Mouse (Mus musculus) ovary, adult 18-20 months (tissue): ENCODE measurements around the gene Gm20388.

Experiments used
- DNase-seq: peaks from one replicate; pipeline ENCODE4 v3.0.0; 2022; ENCODE audit warnings: low spot score, mixed read lengths

Gm20388 gene

GRCm38 (mm10) chr8:120510863-120511457 is 600.3 kb downstream of the Gm20388 start:
- no peak for DNase-seq

- DNase-seq, result no peak
Measured at GRCm38 (mm10) chr8:120511737-120512136, 601.1 kb downstream of the Gm20388 start.

DNA sequence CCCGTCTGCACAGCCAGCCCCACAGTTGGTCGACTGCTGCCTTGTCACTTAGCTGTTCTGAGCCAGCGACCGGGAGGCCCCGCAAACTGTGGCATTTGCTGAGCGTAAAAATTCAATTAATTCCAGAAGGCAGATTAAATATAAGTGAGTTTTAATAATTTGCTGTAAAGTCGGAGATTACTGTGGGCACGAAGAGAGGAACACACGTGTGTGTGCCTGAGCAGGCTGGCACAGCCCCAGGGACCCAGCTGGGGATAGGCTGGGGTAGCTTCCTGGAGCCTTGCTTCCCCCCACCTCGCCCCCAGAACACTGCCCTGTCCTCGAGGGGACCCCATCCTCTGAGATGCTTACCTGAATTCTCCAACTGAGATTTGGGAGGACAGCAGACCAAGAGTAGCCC is 601.7 kb downstream of the Gm20388 start:
- DNase-seq, result no peak

GRCm38 (mm10) chr8:120513145-120513544 is 602.5 kb downstream of the Gm20388 start:
- DNase-seq, result no peak

DNA sequence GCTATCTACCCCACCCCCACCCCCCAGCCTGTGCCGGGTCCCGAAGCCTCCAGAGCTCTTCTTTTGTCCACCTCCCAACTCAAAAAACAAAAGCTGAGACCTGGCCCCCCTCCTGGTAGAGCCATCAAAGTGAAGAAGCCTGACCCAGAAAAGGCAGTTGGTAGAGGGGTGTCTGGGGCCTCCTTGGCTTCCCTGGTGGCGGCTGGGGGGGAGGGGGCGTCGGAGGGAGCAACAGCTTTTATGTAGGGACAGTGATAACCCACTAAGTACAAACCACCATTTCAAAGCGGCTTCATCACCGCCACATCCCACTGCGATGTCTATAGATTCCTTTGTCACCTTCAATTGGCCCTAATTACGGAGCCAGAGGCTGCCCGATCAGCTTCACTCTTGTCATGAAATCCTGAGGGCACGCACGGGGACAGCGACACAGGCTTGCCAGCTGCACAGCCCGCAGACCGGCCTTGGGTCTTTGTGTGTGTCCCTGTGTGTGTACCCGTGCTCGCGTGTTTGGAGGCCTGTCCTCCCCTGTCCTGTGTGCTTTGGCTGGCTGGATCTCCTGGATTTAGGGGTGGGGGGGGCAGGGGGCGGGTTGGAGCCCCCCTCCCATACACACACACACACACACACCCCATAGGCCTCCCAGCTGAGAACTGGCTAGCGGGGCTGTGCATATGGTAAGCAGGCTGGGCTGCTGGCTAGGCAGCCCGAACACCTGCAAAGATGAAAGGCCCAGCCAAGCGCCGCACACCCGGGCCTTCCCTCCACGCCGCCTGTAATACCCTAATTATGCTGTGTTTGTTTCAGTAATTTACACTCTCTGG is 603.2 kb downstream of the Gm20388 start:
- DNase-seq, result no peak

- DNase-seq, result no peak
Measured at GRCm38 (mm10) chr8:120515214-120515613, 604.6 kb downstream of the Gm20388 start.

DNA sequence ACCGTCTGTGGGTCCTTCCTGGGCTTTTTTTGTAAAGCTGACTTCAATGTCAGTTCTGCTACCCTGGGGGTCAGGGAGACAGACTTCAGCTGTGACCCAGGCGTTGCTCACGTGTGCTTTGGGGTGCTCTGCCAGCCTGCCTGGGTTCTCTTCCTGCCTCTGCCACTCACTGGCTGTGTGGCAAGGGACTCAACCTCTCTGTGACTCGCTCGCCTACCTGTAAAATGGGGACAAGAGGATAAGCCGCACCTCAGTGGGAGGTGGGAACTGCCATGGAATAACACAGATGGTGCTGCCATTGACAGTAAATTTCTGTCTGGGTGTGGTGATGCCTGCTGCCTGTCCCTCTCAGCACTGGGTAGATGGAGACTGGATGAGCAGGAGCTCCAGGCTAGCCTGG is 605.0 kb downstream of the Gm20388 start:
- no peak for DNase-seq

GRCm38 (mm10) chr8:120516182-120516755 is 605.6 kb downstream of the Gm20388 start:
- DNase-seq, result no peak

GRCm38 (mm10) chr8:120517666-120518410 is 607.2 kb downstream of the Gm20388 start:
- DNase-seq, result no peak

GRCm38 (mm10) chr8:120518736-120519534 is 608.3 kb downstream of the Gm20388 start:
- DNase-seq, result no peak

- no peak for DNase-seq
Measured at GRCm38 (mm10) chr8:120520287-120520686, 609.6 kb downstream of the Gm20388 start.

GRCm38 (mm10) chr8:120520707-120521590 is 610.3 kb downstream of the Gm20388 start:
- no peak for DNase-seq

- DNase-seq, result no peak
Measured at GRCm38 (mm10) chr8:120521591-120521965, 610.9 kb downstream of the Gm20388 start.

DNA sequence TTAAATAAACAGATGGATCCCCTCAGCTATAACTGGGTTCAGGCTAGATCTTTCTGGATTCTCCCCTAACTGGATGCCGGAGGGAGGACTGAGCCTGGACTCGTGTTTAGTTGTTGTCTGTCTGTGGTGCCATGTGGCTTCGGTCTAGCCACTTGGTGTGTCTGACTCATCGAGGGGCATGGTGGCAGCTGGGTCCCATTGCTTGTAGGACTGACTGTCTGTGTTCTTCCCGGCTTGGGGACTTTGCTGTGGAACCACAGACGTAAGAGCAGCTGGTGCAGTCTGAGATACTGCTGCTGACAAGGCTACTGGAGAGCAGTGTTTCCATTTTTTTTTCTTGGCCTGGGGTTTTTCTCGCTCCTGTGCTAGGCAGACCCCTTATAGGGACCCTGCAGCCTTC is 613.0 kb downstream of the Gm20388 start:
- DNase-seq, result no peak

GRCm38 (mm10) chr8:120525135-120525534 is 614.5 kb downstream of the Gm20388 start:
- DNase-seq, result no peak

GRCm38 (mm10) chr8:120525832-120526231 is 615.2 kb downstream of the Gm20388 start:
- DNase-seq, result no peak

- no peak for DNase-seq
Measured at GRCm38 (mm10) chr8:120526577-120526976, 615.9 kb downstream of the Gm20388 start.

- DNase-seq, result no peak
Measured at GRCm38 (mm10) chr8:120528332-120528731, 617.7 kb downstream of the Gm20388 start.

GRCm38 (mm10) chr8:120529226-120529625 is 618.6 kb downstream of the Gm20388 start:
- DNase-seq, result no peak

GRCm38 (mm10) chr8:120530954-120531656 is 620.5 kb downstream of the Gm20388 start:
- DNase-seq, result no peak
